Mouse (Mus musculus) inflammation-experienced regulatory T-cells, adult 6 months (primary cell): ENCODE results near the gene Ranbp2. TPM values are rescaled to one million over a fixed set of nuclear protein-coding genes. Genes with fewer than 3 reads are reported as not detected.

Experiments used
- ATAC-seq: one replicate; pipeline ENCODE4 v1.8.0; 2017
- polyA plus RNA-seq, 3 experiments: library from polyadenylated mRNA; unstranded; fragments of 100-300 nt; shearing (Covaris generic); gene quantifications; one replicate each; pipeline ENCODE4 v1.2.1; 2017

Ranbp2 gene
- 10 to 100 TPM; 23.6 to 27.6 (median 27.3) TPM for polyA plus RNA-seq

DNA sequence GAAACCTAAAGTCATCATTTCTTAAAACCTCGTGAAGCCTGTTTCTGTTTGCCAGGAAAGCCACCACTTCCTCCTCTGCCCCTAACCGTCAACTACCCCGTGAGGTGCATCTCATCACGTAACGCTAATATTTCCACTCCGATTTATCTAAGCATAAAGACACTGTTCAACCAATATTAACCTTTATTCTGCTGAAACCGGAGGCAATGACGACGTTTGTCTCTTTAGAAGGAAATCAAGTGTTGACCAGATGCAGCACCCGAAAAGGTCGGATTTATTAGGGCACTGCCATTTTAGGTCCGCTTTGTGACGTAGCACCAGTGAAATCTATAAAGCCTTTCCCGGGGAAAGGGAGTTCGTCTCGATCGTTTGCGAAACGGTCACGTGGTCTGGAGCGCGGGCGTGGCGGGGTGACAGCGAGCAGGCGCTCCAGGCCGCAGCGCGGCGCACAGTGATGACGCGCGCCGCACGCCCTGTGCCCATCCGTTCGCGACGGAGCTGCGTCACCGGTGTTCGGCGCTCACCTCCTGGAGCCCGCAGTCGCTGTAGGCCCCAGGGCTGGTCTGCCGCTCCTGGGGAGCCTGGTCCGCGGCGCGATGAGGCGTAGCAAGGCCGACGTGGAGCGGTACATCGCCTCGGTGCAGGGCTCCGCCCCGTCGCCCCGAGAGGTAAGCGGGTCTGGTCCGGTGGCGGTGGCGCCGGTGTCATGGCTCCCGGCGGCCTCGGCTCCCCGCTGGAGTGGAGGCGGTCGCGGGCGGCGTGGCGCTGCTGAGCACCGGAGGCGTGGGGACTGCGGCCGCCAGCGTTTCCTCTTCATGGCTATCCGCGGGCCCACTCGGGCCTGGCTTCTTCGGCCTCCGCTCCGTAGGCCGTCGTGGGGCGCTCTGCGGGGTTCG, at the start of gene Ranbp2:
Gene Ranbp2, plus strand, starts transcription at position 537 of the 896 bp plus-strand sequence.
- peak; percentile 88 for ATAC-seq

DNA sequence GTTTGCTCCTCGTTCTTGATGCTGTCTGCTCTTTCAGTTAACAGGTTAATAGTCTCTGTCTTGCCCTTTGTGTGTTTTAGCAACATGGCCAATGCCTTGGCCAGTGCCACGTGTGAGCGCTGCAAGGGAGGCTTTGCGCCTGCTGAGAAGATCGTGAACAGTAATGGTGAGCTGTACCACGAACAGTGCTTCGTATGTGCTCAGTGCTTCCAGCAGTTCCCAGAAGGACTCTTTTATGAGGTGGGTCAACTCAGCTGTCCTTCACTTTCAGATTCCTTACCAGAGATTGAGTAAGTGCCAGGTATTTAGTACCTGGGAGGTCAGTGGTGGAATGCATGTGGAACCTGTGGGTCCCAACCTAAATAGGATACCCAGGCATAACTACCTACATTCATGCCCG, 47.8 kb upstream of the Ranbp2 start:
- no peak for ATAC-seq

DNA sequence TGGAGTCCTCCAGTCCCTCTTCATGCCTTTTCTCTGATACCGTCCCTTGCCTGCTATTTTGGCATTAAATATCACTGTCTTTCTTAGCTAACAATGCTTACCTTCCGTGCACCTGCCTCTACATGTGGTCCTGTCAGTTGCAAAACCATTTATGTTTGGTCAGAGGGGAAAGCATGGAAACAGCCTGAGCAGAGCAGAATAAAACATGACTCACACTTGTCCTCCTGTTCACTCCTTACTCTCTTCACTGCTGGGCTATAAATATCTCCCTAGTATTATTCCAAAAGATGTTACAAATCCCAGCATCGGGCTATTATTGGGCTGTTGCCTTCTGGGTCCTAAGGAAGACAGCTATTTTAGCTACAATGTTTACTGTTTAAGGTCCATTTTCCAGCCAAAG, 44.9 kb upstream of the Ranbp2 start:
- ATAC-seq, result no peak

DNA sequence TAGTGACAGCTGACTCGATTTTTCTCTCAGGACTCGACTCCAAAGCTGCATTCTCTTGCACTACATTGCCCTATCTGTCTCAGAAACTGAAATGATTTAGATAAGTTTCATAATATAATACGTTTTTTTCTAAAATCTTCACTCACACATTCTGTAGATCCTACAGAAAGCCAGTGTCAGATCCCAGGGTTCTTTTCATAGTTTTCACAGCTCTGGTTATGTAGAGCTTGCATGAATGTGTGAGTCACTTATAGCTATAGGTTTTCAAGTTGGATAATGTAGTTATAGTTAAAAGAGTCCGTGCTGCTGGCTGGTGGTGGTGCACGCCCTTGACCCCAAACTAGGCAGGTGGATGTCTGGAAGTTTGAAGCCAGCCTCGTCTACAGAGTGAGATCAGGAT, 42.1 kb upstream of the Ranbp2 start:
- ATAC-seq, result no peak

DNA sequence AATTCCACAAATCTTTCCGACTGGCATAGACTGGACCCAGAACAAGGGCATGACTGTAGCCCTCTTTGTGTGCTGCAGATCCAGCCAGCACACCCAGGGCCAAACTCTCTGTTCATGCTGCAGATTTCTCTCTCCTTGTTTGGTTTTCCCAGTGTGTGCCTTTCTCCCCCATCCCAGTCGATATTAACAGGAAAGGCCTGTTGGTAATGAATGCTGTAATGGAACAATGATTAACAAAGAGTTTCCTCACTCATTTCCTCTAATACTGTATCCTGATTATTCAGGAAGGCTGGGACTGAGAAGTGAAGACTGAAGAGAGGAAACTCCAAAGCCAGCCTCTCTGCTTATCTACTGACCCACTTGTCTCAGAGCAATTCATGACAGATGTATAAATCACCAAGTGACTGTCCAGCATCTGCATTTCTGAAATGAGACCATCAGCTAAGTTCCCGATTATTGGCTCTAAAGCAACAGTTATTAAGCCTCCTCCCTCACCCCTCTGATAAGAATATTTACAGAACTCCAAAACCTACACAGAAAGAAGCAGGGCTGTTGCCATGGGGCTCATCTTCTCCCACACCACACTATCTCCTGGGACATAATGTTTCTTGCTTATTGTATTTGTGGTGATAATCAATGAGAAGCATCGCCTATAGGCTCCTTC, 41.3 kb upstream of the Ranbp2 start:
- ATAC-seq, result no peak

DNA sequence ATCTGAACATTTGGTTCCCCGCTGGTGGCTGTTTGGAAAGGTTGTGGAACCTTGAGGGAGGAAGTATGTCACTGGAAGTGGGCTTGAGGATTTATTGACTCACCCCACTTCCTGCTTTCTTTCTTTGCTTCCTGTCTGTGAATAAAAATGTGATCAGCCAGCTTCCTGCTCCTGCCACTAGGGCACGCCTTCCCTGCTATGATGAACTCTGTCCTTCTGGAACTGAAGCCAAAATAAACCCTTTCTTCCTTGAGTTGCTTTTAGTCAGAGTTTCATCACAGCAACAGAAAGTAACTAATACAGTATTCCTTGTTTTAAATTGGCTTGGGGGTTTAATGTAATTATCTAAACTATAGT, 40.8 kb upstream of the Ranbp2 start:
- ATAC-seq, result peak; percentile 92

DNA sequence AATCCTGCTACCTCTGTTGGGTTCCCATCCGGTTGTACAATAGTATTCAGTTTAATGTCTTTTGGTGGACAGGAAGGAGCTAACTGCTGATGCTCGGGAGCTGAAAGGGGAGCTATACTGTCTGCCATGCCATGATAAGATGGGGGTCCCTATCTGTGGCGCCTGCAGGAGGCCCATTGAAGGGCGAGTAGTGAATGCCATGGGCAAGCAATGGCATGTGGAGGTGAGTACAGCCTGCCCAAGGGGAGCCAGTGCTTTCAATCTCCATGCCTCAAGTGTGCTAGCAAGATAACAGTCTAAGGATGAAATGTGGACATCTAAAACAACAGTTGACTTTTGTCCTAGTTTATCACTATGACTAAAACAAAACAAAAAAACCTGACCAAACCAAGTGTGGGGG, 34.4 kb upstream of the Ranbp2 start:
- no peak for ATAC-seq

DNA sequence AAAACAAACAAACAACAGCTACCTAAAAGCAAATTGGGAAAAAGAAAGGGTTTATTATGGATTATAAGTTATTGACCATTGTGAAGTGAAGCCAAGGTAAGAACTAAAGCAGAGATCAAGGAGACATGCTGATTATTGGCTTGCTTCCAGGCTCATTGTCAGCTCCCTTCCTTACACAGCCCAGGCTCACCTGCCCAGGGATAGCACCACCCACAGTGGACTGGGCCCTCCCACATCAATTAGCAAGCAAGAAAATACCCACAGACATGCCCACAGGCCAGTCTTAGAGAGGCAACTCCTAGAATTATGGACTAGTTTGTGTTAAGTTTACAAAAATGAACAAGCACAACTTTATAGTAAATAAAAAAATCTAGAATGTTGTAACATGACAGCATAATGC, 33.9 kb upstream of the Ranbp2 start:
- no peak for ATAC-seq

DNA sequence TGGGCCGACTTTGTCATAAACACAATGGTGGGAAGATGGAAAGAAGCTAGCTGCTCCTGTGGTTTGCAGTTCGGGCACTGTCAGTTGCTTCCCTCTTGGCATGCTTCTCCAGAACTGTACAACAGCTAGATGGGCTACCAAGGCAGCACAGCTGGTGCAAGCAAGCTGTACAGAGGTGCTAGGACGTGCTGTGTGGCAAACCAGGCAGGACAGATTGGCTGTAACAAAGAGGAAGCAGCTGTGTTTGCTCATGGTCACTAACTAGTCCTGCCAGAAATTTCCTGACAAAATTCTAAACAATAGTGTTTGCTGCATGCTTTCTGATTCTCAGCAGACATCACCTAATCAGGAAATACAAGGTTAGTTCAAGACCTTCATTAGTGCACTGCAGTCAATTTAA, 30.0 kb upstream of the Ranbp2 start:
- ATAC-seq, result no peak

DNA sequence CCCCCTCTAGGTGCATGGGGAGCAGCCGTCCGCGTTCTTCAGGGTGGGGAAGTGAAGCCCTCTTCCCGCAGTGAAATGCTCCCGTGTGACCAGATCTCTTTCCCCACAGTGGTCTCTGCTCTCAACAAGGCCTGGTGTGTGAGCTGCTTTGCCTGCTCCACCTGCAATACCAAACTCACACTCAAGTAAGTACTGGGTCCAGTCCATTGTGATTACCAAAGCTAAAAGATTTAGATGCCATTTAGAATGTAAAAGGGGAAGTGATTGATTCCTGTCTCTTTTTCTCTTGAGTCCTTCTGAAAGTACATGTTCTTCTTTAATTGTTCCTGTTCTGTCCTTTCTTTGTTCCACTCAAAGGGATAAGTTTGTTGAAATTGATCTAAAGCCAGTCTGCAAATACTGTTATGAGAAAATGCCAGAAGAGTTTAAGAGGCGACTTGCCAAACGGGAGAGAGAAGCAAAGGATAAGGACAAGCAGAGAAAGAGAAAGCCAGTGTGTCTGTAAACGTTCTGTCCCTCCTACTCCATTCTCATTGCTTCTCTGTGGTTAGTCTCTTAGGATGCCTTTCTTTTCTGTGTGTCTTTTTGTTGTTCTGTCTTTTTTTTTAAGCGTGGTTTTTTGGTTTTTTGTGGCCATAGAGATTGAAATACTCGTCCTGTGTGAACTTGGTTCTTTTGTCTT, 28.3 kb upstream of the Ranbp2 start:
- ATAC-seq, result no peak

DNA sequence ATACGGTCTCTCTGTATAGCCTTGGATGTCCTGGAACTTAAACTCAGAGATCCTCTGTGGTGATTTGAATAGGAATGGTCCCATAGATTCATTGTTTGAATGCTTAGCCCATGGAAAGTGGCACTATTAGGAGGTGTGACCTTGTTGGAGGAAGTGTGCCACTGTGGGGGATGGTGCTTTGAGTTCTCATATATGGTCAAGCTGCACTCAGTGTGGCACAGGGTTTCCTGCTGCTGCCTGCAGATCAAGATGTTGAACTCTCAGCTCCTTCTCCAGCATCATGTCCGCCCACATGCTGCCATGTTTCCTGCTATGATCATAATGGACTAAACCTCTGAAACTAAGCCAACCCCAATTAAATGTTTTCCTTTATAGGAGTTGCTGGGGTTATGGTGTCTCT, 18.8 kb upstream of the Ranbp2 start:
- no peak for ATAC-seq

DNA sequence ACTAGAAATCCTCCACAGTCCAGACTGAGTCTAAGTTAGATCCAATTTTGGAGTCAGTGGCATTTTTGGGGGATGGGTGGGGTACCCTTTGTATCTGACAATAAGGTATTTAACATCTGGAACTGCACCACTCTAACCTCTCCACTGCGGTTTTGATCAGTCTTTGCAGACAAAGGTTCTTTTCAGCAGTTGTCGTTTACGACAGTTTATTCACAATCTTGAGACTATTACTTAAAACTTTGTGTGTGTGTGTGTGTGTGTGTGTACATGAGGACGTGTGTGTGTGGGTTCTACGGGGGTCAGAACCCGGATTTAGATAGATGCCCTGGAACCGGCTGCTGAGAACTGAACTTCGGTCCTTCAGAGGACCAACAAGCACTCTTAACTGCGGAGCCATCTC, 870 bp upstream of the Ranbp2 start:
- peak; percentile 7 for ATAC-seq

DNA sequence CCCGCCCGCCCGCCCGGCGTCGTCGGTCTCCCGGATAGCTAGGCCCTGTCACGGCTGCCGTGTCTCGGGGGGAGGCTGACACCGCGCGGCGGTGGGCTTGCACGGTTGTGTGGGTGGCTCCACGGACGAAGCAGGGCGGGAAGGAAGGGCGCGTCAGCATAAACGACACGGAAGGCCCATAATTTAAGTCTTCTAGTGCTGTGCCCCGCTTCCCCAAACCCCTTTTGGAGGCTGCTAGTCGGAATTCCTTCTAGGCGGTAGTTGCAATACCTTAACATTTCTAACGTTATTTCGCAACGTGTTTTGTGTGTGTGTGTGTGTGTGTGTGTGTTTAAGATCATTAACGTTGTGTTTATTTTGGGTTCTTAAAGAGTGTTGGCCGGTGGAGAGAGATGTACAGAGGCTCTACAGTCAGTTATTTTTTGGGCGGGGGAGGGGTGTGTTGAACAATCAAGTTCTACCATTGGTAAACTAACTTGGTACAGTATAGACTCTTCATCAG, 611 bp downstream of the Ranbp2 start:
- ATAC-seq, result peak; percentile 20

DNA sequence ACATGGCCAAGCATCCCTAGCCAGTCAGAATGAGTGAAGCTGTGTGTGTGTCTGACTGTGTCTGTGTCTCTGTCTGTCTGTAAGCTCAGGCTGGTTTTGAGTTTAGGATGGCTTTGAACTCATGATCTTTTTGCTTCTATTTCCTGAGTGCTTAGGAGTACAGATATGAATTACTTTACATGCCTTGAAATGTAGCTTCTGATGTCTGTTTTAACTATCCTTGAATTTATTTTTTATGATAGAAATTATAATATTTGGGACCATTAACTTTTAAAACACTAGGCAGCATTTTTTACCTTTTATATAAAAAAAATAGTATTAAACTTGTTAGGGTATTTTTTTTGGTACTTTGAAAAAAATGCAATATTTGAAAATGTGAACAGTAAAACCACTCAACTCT, 4.9 kb downstream of the Ranbp2 start:
- ATAC-seq, result no peak

DNA sequence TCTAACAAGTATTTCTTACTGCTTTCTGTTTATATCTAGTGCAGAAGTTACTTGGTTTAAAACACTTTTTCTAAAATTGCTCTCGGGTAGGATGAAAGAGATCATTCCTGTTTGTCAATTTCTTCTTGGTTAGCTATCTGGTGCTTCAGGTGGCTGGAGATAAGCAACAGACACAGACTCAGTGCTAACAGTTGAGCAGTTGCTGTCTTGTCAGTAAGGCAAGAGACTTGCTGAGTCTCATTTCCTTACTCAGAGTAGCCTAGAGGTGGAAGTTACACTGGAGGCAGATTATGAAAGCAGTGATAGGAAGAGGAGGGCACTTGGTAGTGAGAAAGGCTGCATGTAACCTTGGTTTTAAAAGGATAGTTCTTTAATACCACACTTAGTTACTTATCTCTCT, 5.5 kb downstream of the Ranbp2 start:
- no peak for ATAC-seq

DNA sequence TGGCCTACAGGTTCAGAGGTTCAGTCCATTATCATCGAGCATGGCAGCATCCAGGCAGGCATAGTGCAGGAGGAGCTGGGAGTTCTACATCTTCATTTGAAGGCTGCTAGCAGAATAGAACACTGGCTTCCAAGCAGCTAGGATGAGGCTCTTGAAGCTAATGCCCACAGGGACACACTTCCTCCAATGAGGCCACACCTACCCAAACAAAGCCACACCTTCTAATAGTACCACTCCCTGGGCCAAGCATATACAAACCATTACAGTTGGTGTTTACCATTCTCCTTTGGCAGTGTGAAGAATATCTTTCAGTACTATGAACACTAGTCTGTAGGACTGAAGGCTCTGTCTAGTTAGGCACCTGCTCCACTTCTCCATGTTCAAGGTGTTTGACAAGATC, 13.2 kb downstream of the Ranbp2 start:
- ATAC-seq, result no peak

DNA sequence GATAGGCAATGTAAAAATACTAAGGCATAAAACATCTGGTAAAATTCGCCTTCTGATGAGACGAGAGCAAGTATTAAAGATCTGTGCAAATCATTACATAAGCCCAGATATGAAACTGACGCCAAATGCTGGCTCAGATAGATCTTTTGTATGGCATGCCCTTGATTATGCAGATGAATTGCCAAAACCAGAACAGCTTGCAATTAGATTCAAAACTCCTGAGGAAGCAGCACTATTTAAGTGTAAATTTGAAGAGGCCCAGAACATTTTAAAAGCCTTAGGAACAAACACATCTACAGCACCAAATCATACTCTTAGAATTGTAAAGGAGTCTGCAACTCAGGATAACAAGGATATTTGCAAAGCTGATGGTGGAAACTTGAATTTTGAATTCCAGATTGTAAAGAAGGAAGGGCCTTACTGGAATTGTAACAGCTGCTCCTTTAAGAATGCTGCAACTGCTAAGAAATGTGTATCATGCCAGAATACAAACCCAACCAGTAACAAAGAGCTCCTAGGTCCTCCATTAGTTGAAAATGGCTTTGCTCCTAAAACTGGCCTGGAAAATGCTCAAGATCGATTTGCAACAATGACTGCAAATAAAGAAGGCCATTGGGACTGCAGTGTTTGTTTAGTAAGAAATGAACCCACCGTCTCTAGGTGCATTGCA, 30.5 kb downstream of the Ranbp2 start:
- ATAC-seq, result no peak

DNA sequence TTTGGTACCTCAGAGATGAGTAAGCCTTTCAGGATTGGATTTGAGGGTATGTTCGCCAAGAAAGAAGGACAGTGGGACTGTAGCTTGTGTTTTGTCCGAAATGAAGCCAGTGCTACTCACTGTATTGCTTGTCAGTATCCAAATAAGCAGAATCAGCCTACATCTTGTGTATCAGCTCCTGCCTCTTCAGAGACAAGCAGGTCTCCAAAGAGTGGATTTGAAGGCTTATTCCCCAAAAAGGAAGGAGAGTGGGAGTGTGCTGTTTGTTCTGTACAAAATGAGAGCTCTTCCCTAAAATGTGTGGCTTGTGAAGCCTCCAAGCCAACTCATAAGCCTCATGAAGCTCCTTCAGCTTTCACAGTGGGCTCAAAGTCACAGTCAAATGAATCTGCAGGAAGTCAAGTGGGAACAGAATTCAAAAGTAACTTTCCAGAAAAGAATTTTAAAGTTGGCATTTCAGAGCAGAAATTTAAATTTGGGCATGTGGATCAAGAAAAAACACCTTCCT, 31.4 kb downstream of the Ranbp2 start:
- no peak for ATAC-seq

DNA sequence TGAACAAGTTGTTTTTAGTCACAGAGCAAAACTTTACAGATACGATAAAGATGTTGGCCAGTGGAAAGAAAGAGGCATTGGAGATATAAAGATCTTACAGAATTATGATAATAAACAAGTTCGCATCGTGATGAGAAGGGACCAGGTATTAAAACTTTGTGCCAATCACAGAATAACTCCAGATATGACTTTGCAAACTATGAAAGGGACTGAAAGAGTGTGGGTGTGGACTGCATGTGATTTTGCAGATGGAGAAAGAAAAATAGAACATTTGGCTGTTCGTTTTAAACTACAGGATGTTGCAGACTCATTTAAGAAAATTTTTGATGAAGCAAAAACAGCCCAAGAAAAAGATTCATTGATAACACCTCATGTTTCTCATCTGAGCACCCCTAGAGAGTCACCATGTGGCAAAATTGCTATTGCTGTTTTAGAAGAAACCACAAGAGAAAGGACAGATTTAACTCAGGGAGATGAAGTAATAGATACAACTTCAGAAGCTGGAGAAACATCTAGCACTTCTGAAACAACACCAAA, 33.3 kb downstream of the Ranbp2 start:
- ATAC-seq, result peak; percentile 56

DNA sequence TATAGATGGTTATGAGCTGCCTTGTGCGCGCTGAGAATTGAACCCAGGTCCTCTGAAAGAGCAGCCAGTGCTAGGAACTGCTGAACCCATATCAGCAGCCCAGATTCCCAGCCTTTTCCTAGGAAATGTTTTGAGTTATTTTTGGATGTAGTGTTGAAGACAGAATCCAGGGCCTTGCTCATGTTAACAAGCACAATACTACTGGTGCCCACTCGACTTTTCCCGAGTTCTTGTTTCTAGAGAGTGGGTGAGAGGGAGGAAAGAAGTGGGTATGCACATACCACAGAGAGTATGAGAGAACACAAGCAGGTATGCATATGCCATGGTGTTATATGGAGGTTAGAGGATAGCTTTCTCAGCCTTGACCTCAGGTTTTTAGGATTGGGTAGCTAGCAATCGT, 44.3 kb downstream of the Ranbp2 start:
- no peak for ATAC-seq

DNA sequence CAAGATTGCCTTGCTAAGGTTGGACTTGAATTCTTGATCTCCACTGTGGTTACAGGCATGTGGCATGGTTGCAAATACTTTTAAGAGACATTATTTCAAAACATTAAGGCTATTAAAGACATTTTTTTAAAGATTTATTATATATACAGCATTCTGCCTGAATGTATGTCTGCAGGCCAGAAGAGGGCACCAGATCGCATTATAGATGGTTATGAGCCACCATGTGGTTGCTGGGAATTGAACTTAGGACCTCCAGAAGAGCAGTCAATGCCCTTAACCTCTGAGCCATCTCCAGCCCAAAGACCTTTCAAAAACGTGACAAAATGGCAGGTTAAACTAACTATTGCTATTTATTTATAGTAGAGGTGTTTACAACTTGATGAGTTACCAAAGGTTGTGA, 48.9 kb downstream of the Ranbp2 start:
- no peak for ATAC-seq

DNA sequence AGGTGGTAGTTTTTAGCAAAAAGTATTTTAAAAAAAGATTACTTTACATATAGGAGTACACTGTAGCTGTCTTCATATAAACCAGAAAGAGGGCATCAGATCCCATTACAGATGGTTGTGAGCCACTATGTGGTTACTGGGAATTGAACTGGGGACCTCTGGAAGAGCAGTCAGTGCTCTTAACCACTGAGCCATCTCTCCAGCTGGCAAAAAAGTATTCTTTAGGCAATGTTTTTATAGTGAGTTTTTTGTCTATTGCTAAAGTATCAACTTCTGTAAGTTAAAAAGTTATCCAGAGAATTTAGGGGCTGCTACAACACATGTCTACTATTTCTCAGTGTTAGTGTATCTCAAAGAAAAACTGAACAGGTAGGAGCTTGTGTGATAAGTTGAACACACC, 50.0 kb downstream of the Ranbp2 start:
- no peak for ATAC-seq
